Mouse (Mus musculus): ENCODE results near the gene Krtap21-1. TPM values are rescaled to one million over a fixed set of nuclear protein-coding genes. Genes with fewer than 3 reads are reported as not detected.

Krtap21-1 gene
- not detected in 3 replicates for total RNA-seq (2017)

DNA sequence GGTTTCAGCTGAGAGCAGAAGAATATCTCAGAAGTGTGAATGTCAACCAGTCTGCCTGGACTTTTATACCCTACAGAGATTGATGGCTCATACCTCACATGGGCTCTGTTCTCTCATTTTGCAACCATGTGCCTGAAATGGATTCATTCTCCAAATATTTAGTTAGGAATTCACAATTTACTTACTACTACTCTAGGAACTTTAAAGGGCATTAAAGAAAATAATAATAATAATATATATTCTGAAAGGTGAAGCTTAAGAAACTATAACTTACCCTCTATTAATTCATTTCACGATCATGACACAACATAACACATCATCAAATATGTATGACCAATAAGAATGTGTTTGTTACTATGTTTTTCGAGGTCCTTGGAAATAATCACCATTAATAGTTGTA, at the start of gene Krtap21-1:
Gene Krtap21-1 (minus strand): TSS at position 101 of the 400 bp plus-strand sequence.
- no peak for ATAC-seq (replicated peaks; ENCODE audit: insufficient number of reproducible peaks, low FRiP score, low TSS enrichment, poor library complexity, severe bottlenecking)

DNA sequence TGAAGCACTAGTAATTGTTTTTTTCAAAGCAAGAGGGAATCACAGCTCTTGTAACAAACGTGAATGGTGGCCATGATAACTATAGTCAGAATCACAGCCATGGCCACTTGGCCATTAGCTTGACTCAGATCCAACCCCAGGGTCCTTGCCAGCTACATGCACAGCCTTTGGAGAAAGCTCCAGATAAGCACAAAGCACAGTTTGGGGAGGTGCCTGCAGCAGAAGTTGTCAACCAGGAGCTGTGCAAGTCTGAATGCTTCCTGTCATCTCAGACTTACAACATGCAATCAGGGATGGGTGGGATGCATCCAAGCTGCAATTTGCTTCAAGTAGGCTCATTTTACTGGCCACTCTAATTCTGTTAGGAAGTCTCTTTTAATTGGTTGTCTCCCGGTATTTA, 25.9 kb upstream of the Krtap21-1 start:
- no peak for ATAC-seq (replicated peaks; ENCODE audit: insufficient number of reproducible peaks, low FRiP score, low TSS enrichment, poor library complexity, severe bottlenecking)

DNA sequence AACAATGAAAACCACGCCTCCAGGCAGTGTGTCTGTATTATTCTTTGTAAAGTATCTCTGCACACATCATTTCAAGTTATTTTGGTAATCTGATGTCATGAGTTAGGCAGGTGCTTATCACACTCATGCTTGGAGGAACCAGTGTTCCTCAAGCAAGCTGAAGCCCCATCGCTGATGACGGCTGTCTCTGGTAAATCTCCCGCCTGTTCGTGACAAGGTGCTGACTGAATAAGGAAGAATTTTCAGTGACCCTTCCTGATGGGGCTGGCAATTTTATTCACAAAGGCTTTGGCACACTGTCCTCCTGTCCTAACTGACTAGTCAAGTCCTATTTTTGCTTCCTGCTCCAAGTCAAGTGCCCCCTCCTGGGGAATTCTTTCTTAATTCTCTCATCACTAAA, 21.6 kb upstream of the Krtap21-1 start:
- no peak for ATAC-seq (replicated peaks; ENCODE audit: insufficient number of reproducible peaks, low FRiP score, low TSS enrichment, poor library complexity, severe bottlenecking)

DNA sequence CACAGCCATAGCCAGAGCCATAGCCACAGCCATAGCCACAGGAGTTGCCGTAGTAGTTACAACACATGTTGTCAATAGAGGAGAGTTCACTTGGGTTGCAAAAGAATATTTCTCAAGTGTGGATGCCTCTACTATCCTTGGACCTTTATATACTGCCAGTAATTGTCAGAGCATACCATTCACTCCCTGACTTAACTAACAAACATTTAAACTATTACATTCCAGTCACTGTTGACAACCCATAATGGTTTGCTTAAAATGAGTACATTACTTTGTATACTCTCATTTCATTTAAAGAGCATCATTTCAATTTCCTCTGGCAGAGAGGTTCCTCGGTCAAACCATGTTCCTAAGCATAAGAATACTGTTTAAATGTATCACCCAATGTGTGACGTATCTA, 16.3 kb upstream of the Krtap21-1 start, which contains the start of gene Krtap6-2:
Gene Krtap6-2 (minus strand): TSS at position 101 of the 400 bp plus-strand sequence.
- ATAC-seq (replicated peaks; ENCODE audit: insufficient number of reproducible peaks, low FRiP score, low TSS enrichment, poor library complexity, severe bottlenecking): no peak

DNA sequence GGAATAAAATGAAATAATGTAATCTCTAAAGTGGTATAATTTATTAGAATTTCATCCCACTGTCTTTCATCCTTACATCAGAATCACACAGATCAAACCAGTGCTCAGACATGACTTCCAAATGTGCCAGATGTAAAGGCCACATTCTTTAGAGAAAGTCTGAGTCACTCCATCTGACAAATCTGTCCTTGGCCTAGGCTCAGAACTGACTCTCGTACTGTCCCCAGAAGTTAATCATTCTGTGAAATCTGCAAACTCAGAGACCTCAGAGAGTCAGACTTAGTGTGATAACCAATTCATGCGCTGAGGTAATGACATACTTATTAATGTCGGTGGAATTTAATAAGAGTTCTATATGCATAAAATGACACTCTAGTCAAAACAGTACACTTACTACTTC, 12.6 kb upstream of the Krtap21-1 start:
- no peak for ATAC-seq (replicated peaks; ENCODE audit: insufficient number of reproducible peaks, low FRiP score, low TSS enrichment, poor library complexity, severe bottlenecking)

DNA sequence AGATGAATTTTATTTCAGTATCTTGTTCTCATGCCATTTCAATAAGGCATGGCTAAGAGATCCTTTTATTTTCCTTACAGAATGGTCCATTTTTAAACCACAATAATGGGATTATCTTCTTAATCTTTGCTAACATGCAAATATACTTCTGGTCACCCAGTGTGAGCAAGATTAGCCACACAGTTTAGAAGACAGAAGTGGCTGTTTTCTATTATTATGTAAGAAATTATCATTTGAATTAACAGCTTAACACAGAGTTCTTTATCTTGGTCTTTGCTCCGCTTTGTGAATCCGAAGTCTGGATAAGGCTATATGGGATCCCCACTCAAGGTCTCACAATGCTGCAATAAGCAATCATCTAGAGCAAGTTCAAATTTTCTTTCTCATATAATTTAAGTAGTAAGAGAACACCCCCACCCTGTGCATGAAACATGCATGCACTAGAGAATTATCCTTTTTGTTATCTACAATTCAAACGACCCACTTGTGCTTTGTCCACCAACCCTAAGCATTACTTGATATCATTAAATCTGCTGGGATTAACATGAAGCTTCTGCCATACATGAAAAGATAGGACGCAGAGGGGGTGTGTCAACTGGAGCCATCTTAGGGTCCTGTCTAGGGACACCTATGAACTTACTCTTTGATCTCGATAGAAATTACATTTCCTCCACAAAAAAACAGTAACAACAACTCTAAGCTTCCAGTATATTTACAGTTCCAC, 6.8 kb upstream of the Krtap21-1 start:
- no peak for ATAC-seq (replicated peaks; ENCODE audit: insufficient number of reproducible peaks, low FRiP score, low TSS enrichment, poor library complexity, severe bottlenecking)

DNA sequence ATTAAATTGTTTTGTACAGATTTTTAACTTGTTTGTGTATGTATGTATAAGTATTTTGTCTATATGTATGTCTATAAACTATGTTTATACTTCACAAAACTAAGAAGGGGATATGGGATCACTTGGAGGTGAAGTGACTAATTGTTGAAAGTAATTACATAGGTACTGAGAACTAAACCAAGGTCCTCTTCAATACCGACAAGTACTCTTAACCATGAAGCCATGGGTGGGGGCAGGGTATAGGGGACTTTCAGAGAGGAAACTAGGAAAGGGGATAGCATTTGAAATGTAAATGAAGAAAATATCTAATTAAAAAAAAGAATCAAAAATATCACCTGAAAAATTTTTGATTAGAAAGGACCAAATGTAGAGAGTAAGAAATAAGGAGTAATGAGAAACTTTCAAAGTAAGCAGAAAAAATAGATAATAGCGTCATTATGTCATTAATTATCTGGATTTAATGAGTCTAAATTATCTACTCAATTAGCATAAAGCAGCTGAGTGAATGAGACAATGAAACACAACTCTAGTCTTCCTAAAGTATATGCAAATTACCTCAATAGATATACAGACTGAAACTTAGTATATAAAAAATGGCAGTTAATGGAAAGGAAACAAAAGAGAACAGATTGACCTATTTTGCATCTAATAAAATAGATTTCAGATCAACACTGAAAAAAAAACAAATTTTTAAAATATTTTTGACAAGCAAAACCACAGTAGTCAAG, 30.8 kb downstream of the Krtap21-1 start:
- ATAC-seq (replicated peaks; ENCODE audit: insufficient number of reproducible peaks, low FRiP score, low TSS enrichment, poor library complexity, severe bottlenecking): no peak

Other genes starting within 250 kb of the Krtap21-1 start
- gene Gm9789, start 245.9 kb downstream of the Krtap21-1 start, total RNA-seq (2017): not detected in 3 replicates
- not detected in 3 replicates for gene Gm7735, start 234.4 kb downstream of the Krtap21-1 start, total RNA-seq (2017)
- not detected in 3 replicates for gene 1110057P08Rik, start 229.1 kb downstream of the Krtap21-1 start, total RNA-seq (2017)
- not detected in 3 replicates for gene Krtap20-2, start 198.0 kb downstream of the Krtap21-1 start, total RNA-seq (2017)
- gene Krtap6-2, start 16.2 kb upstream of the Krtap21-1 start, total RNA-seq (2017): not detected in 3 replicates
- gene Krtap8-1, start 84.1 kb upstream of the Krtap21-1 start, total RNA-seq (2017): not detected in 3 replicates
- not detected in 3 replicates for gene Krtap7-1, start 104.5 kb upstream of the Krtap21-1 start, total RNA-seq (2017)
- gene Krtap11-1, start 167.3 kb upstream of the Krtap21-1 start, total RNA-seq (2017): not detected in 3 replicates